Mouse (Mus musculus) liver, embryonic 15.5 days (tissue): ENCODE results near the gene Gpr146. TPM values are rescaled to one million over a fixed set of nuclear protein-coding genes. Genes with fewer than 3 reads are reported as not detected.

Experiments used
- ATAC-seq: fragments of 200-750 bp; cut with Nextera tagmentation; 2 replicates; pipeline ENCODE4 v1.8.0; 2017; ENCODE audit warnings: moderate number of reproducible peaks, mild to moderate bottlenecking, moderate library complexity; ENCODE audit not compliant: insufficient read depth
- H3K27ac ChIP-seq: fragments of 300-500 bp; sonication (generic); replicated peaks from 2 replicates; pipeline ENCODE4 v1.5.1; 2015; ENCODE audit warnings: mild to moderate bottlenecking, inconsistent platforms
- H3K27me3 ChIP-seq: fragments of 300-500 bp; sonication (generic); 2 replicates; pipeline ENCODE4 v1.6.1; 2015; ENCODE audit warnings: mild to moderate bottlenecking, inconsistent platforms
- H3K36me3 ChIP-seq: fragments of 300-500 bp; sonication (generic); replicated peaks from 2 replicates; pipeline ENCODE4 v1.6.1; 2015; ENCODE audit warnings: moderate library complexity, mild to moderate bottlenecking, inconsistent platforms
- H3K4me1 ChIP-seq: fragments of 300-500 bp; sonication (generic); replicated peaks from 2 replicates; pipeline ENCODE4 v1.6.1; 2015; ENCODE audit warnings: inconsistent platforms
- H3K4me2 ChIP-seq: fragments of 300-500 bp; sonication (generic); 2 replicates; pipeline ENCODE4 v1.6.1; 2015; ENCODE audit warnings: moderate library complexity, mild to moderate bottlenecking, inconsistent platforms
- H3K4me3 ChIP-seq: fragments of 300-500 bp; sonication (generic); replicated peaks from 2 replicates; pipeline ENCODE4 v1.5.1; 2015; ENCODE audit warnings: mild to moderate bottlenecking, inconsistent platforms
- H3K9ac ChIP-seq: fragments of 300-500 bp; sonication (generic); 2 replicates; pipeline ENCODE4 v1.6.1; 2015; ENCODE audit warnings: moderate library complexity, mild to moderate bottlenecking, inconsistent platforms
- H3K9me3 ChIP-seq: fragments of 300-500 bp; sonication (generic); replicated peaks from 2 replicates; pipeline ENCODE4 v1.6.1; 2016; ENCODE audit warnings: inconsistent platforms
- WGBS: fragments of 180-500 bp; shearing (Covaris S2); methylation state at CpG from one replicate; pipeline ENCODE4 v1.1.7; 2015; ENCODE audit warnings: mixed read lengths; ENCODE audit not compliant: insufficient replicate concordance; 5-methylcytosine and 5-hydroxymethylcytosine counted together
- polyA plus RNA-seq: library from polyadenylated mRNA; unstranded; fragments of >200 nt; fragmentation: Nextera tagmentation; extraction: Ambion mirVana; gene quantifications from 2 replicates; pipeline ENCODE4 v1.2.1, GENCODE M21; 2015

Gpr146 gene
- polyA plus RNA-seq, 1 experiment from 2014 or later, result 25.0 TPM

DNA sequence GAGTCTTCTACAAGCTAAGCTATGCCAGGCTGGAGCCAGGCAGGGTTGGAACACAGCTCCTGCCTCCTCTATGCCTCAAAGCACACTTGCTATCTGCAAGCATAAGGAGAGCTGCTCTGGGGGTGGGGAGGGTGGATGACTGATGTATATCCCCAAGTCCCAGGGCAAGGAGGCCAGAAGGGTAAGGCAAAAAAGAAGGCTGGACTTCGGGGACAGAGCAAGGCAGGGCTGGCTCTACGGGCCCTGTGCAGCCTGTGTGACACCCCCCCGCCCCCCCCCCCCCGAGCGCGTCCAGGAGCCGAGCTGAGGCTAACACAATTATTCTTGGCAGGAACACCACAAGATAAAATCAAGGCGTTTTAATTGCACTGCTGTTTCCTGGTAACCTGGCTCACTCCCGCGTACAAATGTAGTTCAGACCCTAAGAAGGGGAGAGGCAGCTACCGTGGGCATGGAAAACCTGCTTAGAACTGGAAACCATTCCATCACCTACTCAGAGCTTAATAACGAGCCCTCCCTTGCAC lies 52.4 kb downstream of the Gpr146 start:
- H3K27me3 ChIP-seq, result no peaks in the 10 kb centered on the region
- 45% methylated on average over 12 of the region's 12 CpGs for WGBS
- no peak overlapping the region for H3K27ac ChIP-seq
- H3K36me3 ChIP-seq, result no peaks in the 10 kb centered on the region
- ATAC-seq, result no peak
- no peaks in the 10 kb centered on the region for H3K9me3 ChIP-seq
- H3K4me2 ChIP-seq, result no peak overlapping the region
- peaks cover 8% of the 10 kb centered on the region; the same call in 1 of the 2 replicates for H3K4me1 ChIP-seq
- H3K4me3 ChIP-seq, result no peak overlapping the region
- H3K9ac ChIP-seq, result no peak overlapping the region

GRCm38 (mm10) chr5:139432333-139432732 lies 54.8 kb downstream of the Gpr146 start:
- ATAC-seq, result no peak
- WGBS, result 73% methylated on average over 6 of the region's 6 CpGs

DNA sequence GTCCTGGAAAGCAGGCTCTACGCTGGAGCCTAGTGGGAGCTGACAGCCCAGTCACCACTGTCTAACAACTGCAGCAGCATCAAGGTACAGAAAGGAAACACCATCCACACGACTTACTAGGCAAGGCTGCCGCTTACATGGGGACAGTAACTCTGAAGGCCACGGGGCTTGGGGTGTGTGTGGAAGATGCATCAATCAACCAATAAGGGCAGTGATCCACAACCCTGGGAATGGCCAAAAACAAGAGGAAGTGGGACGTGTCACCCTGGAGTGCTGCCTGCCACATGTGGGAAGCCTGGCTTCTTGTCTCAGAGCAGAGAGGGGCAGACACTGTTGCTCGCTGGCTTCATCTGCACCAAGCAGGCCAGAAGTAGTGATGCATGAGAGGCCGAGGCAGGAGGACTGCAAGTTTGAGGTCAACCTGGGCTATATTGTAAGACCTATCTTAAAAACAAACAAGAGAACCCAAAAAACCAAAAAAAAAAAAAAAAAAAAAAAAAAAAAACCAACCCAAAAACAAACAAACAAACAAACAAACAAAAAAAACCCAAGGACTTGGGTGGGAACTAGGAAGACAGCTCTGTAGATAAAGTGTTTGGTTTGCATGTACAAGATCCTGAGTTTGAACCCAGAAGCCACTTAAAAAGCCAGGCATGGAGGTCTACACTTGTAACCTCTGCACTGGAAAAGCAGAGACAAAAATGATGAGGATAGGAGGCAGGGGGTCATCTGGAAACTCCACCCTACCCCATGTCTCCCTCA lies 55.4 kb downstream of the Gpr146 start:
- 64% methylated on average over 7 of the region's 7 CpGs for WGBS
- Histone ChIP-seq H3K4me3 (no peak overlapping the region), H3K27ac (no peak overlapping the region), H3K9ac (no peak overlapping the region), H3K36me3 (no peaks in the 10 kb centered on the region), H3K9me3 (no peaks in the 10 kb centered on the region), H3K4me2 (no peak overlapping the region), H3K4me1 (peaks cover 8% of the 10 kb centered on the region; the same call in 1 of the 2 replicates), H3K27me3 (no peaks in the 10 kb centered on the region)
- ATAC-seq, result no peak

More at GRCm38 (mm10) chr5:139432333-139432732, 54.8 kb downstream of the Gpr146 start:
- Histone ChIP-seq H3K27me3 (no peaks in the 10 kb centered on the region), H3K4me2 (no peak overlapping the region), H3K27ac (no peak overlapping the region), H3K9ac (no peak overlapping the region), H3K36me3 (no peaks in the 10 kb centered on the region), H3K4me3 (no peak overlapping the region), H3K9me3 (no peaks in the 10 kb centered on the region), H3K4me1 (peaks cover 8% of the 10 kb centered on the region; the same call in 1 of the 2 replicates)

GRCm38 (mm10) chr5:139433842-139434568 lies 56.5 kb downstream of the Gpr146 start:
- ATAC-seq, result no peak

GRCm38 (mm10) chr5:139434940-139435339 lies 57.4 kb downstream of the Gpr146 start:
- Histone ChIP-seq H3K27me3 (no peaks in the 10 kb centered on the region), H3K36me3 (no peaks in the 10 kb centered on the region), H3K4me1 (peaks cover 8% of the 10 kb centered on the region; the same call in 1 of the 2 replicates), H3K4me2 (no peak overlapping the region), H3K4me3 (no peak overlapping the region), H3K9ac (no peak overlapping the region), H3K27ac (no peak overlapping the region), H3K9me3 (no peaks in the 10 kb centered on the region)
- WGBS, result 69% methylated on average over 8 of the region's 8 CpGs
- no peak for ATAC-seq

More at GRCm38 (mm10) chr5:139433842-139434568, 56.5 kb downstream of the Gpr146 start:
- H3K27ac ChIP-seq, result no peak overlapping the region
- no peaks in the 10 kb centered on the region for H3K36me3 ChIP-seq
- H3K9me3 ChIP-seq, result no peaks in the 10 kb centered on the region
- no peak overlapping the region for H3K4me3 ChIP-seq
- H3K4me1 ChIP-seq, result peaks cover 8% of the 10 kb centered on the region; the same call in 1 of the 2 replicates
- H3K4me2 ChIP-seq, result no peak overlapping the region
- no peak overlapping the region for H3K9ac ChIP-seq
- no peaks in the 10 kb centered on the region for H3K27me3 ChIP-seq
- WGBS, result 52% methylated on average over 9 of the region's 9 CpGs

GRCm38 (mm10) chr5:139437769-139438168 lies 60.3 kb downstream of the Gpr146 start:
- no peak for ATAC-seq
- no peak overlapping the region for H3K9ac ChIP-seq
- H3K27me3 ChIP-seq, result no peaks in the 10 kb centered on the region
- H3K4me2 ChIP-seq, result no peak overlapping the region
- no peak overlapping the region for H3K27ac ChIP-seq
- H3K9me3 ChIP-seq, result no peaks in the 10 kb centered on the region
- H3K4me3 ChIP-seq, result no peak overlapping the region
- WGBS, result 68% methylated on average over 4 of the region's 4 CpGs
- no peaks in the 10 kb centered on the region for H3K36me3 ChIP-seq
- peaks cover 8% of the 10 kb centered on the region; the same call in 1 of the 2 replicates for H3K4me1 ChIP-seq

DNA sequence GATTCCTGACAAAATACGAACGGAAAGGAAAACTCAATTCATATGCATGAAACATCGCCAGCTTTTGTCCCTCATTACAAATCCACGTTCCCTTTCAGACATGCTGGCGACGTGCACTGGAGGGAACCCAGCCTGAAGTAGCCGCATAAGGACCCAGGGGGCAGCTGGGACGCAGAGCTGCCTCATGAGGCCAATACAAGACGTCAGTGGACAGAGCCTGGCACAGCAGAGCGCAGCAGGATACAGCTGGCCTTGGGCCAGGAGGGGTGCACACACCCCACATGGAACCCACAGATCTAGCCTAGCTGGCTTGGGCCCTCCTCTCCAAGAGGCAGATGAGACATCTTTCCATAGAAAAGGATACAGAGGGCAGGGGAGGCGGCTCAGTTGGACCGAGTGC lies 60.9 kb downstream of the Gpr146 start:
- Histone ChIP-seq H3K4me3 (no peak overlapping the region), H3K27ac (no peak overlapping the region), H3K4me1 (peaks cover 6% of the 10 kb centered on the region; the same call in 1 of the 2 replicates), H3K27me3 (no peaks in the 10 kb centered on the region), H3K9me3 (no peaks in the 10 kb centered on the region), H3K36me3 (no peaks in the 10 kb centered on the region), H3K9ac (no peak overlapping the region), H3K4me2 (no peak overlapping the region)
- WGBS, result 84% methylated on average over 12 of the region's 12 CpGs
- ATAC-seq, result no peak

GRCm38 (mm10) chr5:139440451-139440850 lies 63.0 kb downstream of the Gpr146 start:
- ATAC-seq, result no peak
- Histone ChIP-seq H3K4me1 (no peaks in the 10 kb centered on the region), H3K9me3 (no peaks in the 10 kb centered on the region), H3K9ac (no peak overlapping the region), H3K27ac (no peak overlapping the region), H3K36me3 (no peaks in the 10 kb centered on the region), H3K27me3 (no peaks in the 10 kb centered on the region), H3K4me3 (no peak overlapping the region), H3K4me2 (no peak overlapping the region)
- 85% methylated on average over 5 of the region's 5 CpGs for WGBS

DNA sequence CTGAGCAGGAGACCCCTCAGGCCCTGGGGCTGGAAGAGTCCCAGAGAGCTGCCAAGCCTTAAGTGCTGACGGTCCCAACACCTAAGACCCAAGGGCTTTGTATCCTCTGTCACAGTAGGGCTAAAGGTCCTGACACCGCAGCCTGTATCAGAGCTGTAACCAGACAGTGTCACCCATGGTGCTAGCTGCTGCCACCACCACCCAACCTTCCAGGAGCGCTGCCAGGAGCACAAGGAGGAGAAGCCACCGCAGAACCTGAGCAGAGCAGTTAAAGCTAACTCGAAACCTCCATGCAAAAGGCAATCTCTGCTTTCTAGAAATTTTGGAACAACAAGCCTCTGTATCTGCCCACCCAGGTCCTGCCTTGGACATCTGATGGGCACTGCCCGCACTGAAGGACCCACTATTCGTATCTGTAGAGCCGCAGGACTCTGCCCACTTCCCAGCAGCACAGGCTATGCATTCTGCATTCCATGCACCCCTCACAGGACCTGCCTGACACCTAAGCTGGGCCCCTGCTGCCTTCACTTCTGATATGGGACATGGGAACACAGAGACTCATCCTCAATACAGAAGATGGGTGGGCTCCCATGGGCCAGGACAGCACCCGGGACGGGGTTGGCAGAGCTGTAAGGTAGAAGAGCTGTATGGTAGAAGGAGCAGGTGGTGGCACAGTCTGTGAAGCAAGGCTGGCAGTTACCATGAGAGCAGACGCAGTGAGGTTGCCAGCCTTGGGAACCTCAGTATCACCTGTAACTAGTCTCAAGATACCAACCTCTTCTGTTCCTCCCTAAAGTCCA lies 63.6 kb downstream of the Gpr146 start:
- no peaks in the 10 kb centered on the region for H3K27me3 ChIP-seq
- no peaks in the 10 kb centered on the region for H3K4me1 ChIP-seq
- H3K9me3 ChIP-seq, result no peaks in the 10 kb centered on the region
- no peak overlapping the region for H3K9ac ChIP-seq
- no peak for ATAC-seq
- no peak overlapping the region for H3K27ac ChIP-seq
- H3K4me2 ChIP-seq, result no peak overlapping the region
- 83% methylated on average over 11 of the region's 11 CpGs for WGBS
- no peak overlapping the region for H3K4me3 ChIP-seq
- H3K36me3 ChIP-seq, result no peaks in the 10 kb centered on the region

DNA sequence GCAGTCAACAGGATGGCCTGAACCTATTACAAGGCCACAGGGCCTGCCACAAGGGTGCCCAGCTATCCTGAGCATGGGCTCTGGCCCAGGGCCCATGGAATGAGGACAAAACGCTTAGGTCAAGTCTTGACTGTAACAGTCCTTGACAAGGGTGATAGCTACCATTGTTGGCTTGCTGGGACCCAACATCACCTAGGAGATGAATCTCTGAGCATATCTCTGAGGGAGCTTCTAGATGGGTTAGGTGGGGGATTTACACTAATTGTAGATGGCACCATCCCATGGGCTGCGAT lies 64.2 kb downstream of the Gpr146 start:
- no peak for ATAC-seq
- Histone ChIP-seq H3K27me3 (no peaks in the 10 kb centered on the region), H3K4me2 (no peak overlapping the region), H3K4me3 (no peak overlapping the region), H3K9ac (no peak overlapping the region), H3K36me3 (no peaks in the 10 kb centered on the region), H3K4me1 (no peaks in the 10 kb centered on the region), H3K27ac (no peak overlapping the region), H3K9me3 (no peaks in the 10 kb centered on the region)
- 72% methylated on average over 2 of the region's 2 CpGs for WGBS

GRCm38 (mm10) chr5:139442428-139442827 lies 64.9 kb downstream of the Gpr146 start:
- H3K4me1 ChIP-seq, result no peaks in the 10 kb centered on the region
- H3K9ac ChIP-seq, result no peak overlapping the region
- ATAC-seq, result no peak
- WGBS, result 76% methylated on average over 12 of the region's 12 CpGs
- H3K36me3 ChIP-seq, result no peaks in the 10 kb centered on the region
- no peaks in the 10 kb centered on the region for H3K9me3 ChIP-seq
- no peak overlapping the region for H3K4me3 ChIP-seq
- H3K27ac ChIP-seq, result no peak overlapping the region
- H3K27me3 ChIP-seq, result no peaks in the 10 kb centered on the region
- no peak overlapping the region for H3K4me2 ChIP-seq
